Mouse (Mus musculus) left cerebral cortex, adult 2 months (tissue): ENCODE measurements at regions not wholly inside any gene's neighbourhood (a gene's known extent, or its start where the extent isn't known, plus 50 kb on each side); places are given as distances from the start of the nearest gene placed in this dataset.

ENCODE experiments used
- DNase-seq, 2 experiments: peaks; one replicate each; pipeline ENCODE4 v3.0.0; 2021 to 2022; ENCODE audit warnings: low spot score in 2 of 2, mixed read lengths in 1 of 2; ENCODE audit errors: extremely low spot score in 1 of 2
- H3K27ac ChIP-seq: fragments of 200-600 bp; 2 replicates; pipeline ENCODE4 v1.8.1; 2022
- H3K4me3 ChIP-seq: fragments of 200-600 bp; 2 replicates; pipeline ENCODE4 v1.8.1; 2022
- CTCF ChIP-seq: fragments of 200-600 bp; IDR thresholded peaks from 2 replicates; pipeline ENCODE4 v1.8.1; 2022; ENCODE audit warnings: antibody characterized with exemption, mild to moderate bottlenecking, moderate library complexity
- intact Hi-C: fragments of 180-260 bp; cut with DNase I; formaldehyde crosslinking; loops from one replicate; pipeline ENCODE4 v1.15.1; 2025

DNA sequence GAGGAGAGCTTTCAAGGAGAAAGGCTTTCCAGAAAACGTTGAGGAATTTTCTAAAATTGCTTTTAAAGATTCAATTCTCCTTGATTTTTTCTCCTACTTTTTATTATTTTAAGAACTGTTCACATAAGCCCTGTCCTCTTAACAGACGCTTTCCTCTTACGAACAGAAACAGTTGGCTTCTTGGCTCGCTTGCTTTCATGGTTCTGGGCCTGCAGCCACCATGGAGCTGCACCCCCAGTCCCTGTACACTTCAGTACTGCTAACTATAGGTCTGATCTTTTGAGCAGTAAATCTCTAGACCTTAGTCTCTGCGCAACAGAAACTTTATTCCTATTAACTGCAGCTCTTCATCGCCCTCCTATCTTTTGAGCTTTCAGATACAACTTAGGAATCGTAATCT lies 63.8 kb upstream of the Slc22a12 start:
- Histone ChIP-seq H3K27ac (no peak overlapping the region), H3K4me3 (no peak overlapping the region)
- intact Hi-C loops, result no loop called here
- DNase-seq, result no peak
- TF ChIP-seq CTCF, result no peak

GRCm38 (mm10) chr19:6604702-6605101 lies 61.9 kb upstream of the Slc22a12 start:
- no peak overlapping the region for H3K27ac ChIP-seq
- no peak overlapping the region for H3K4me3 ChIP-seq
- DNase-seq, result no peak
- intact Hi-C loops, result no loop called here
- TF ChIP-seq CTCF, result peak; percentile 40

GRCm38 (mm10) chr19:6600873-6601530 lies 58.2 kb upstream of the Slc22a12 start:
- no peak overlapping the region for H3K4me3 ChIP-seq
- no peak for DNase-seq
- H3K27ac ChIP-seq, result no peak overlapping the region
- TF ChIP-seq CTCF, result no peak
- intact Hi-C loops, result no loop called here

DNA sequence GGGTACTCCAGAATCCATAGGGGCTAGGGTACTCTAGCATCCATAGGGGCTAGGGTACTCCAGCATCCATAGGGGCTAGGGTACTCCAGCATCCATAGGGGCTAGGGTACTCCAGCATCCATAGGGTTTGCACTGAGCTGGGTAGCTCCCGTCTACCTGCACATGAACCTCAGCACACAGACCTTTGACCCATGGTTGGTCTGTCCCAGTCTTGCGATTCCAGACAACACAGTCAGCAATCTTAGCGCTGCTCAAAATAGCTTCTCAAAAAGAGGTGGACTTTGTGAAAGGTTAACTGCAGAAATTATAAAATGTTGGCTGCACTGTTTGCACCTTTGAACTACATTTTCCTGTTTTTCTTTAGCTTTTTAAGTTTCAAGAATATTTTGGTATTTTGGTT lies 56.4 kb upstream of the Slc22a12 start:
- DNase-seq, result no peak
- TF ChIP-seq CTCF, result no peak
- Histone ChIP-seq H3K27ac (no peak overlapping the region), H3K4me3 (no peak overlapping the region)
- intact Hi-C loops, result no loop called here

DNA sequence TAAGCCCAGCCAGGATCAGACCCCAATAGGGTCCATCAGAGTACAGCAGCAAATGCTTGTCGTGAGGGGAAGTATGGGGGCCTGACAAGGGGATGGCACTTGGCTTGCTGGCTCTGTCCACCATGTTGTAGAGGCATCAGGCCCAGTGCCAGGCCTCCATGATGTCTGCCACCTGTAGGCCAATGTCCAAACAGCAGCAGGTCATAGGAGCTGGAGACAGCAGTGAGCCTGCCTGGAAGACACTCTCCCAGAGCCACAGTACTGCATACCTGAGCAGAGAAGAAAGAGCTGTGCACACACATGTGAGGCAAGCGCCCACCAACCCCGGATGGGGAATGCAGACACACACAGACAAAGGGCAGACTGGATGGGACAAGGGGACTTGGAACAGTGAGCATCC lies 55.4 kb upstream of the Slc22a12 start:
- intact Hi-C loops, result no loop called here
- no peak overlapping the region for H3K4me3 ChIP-seq
- no peak overlapping the region for H3K27ac ChIP-seq
- DNase-seq, result no peak
- no peak for TF ChIP-seq CTCF

- no peak for DNase-seq
- Histone ChIP-seq H3K27ac (no peak overlapping the region), H3K4me3 (no peak overlapping the region)
- intact Hi-C loops, result no loop called here
- no peak for TF ChIP-seq CTCF
These were observed 53.0 kb upstream of the Slc22a12 start for GRCm38 (mm10) chr19:6595801-6596200.
